Comparison of ENCODE assay signal across 7 mouse cellular contexts in the genomic region with DNA sequence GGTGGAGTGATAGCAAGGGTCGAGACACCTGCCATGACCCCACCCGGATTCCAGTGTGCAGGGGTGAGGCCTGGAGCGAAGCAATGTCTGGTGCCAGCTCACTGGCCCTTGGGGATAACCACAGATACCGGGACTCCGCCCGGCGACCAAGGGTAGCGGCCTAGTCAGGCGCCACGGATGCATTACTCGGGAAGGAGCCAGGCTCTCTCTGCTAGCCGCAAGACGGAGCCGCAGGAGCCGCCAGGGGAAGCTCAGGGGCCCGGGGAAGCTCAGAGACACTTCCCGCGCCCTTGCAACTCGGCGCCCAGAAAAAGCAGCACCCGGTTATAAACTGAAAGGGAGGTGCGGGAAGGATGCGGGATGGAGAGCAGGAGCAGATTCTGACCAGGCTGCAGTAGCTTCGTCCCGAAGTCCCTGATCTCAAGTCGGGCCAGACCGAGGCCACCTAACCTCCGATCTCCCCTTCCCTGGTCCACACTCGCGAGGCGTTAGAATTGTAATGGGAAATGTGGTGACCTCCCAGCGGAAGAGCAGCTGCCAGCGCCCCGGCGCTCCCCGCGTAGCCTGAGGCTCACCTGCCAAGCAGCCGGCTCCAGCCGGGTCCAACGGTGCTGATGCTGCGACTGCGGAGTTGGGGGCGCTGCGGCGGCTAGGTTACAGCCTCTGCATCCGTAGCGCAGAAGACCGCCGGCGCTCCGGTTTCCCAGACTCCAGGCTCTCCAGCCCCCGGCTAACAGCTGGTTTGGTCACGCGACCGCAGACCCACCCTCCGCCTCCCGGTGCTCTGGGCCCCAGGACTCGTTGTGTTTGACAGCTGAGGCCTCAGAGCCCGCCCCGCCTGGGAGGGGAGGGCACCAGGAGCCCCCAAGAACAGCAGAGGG. TPM values are rescaled to one million over a fixed set of nuclear protein-coding genes. Genes with fewer than 3 reads are reported as not detected.
A peak's percentile ranks its signal among the peaks of the same experiment; 100 is the strongest.
DNase-seq lines count a peak whose midpoint lies in the region; ATAC-seq lines count a peak whose summit lies in the region.

A gene (minus strand): TSS at position 825 of the 881 bp plus-strand sequence.

- peak; percentile 76 to 86 for DNase-seq in adrenal gland, postnatal 36 days
- peak; percentile 86 for DNase-seq in embryo, embryonic 10.5 days (ENCODE audit: low spot score)
- peak; percentile 60 for DNase-seq in gastrocnemius, postnatal 25 days
- DNase-seq in induced T-regulatory cell, adult 2 months (ENCODE audit: low read depth) = peak; percentile 3
- peak; percentile 77 to 88 for DNase-seq in left cerebral cortex, postnatal 10 days (ENCODE audit: extremely low spot score in 1 of 2, low spot score in 2 of 2)
- DNase-seq in right cerebral cortex, postnatal 4 days = peak; percentile 78

- ATAC-seq in megakaryocyte progenitor cell, adult 5-6 weeks (replicated peaks; ENCODE audit: poor library complexity) = peak; percentile 63

- intact Hi-C loops in left cerebral cortex, postnatal 10 days (cut with DNase I) = no loop called here

RNA-seq across cellular contexts. Expression of the gene that starts here (rescaled TPM):
- total RNA-seq in adrenal gland, postnatal 36 days (2021) = 10 to 100 TPM; 31.0 to 41.6 TPM
- 1 to 10 TPM; 3.3 to 4.2 TPM for total RNA-seq in gastrocnemius, postnatal 25 days (2021)
- total RNA-seq in left cerebral cortex, postnatal 10 days (2021) = 100 to 1,000 TPM; 198 to 206 TPM
- 0.05 TPM in 1 of 2 replicates, not detected in the other for total RNA-seq in megakaryocyte progenitor cell, adult 5-6 weeks (2015)
- total RNA-seq in megakaryocyte progenitor cell, adult 5-6 weeks (2017) = 0.95 TPM in 1 of 2 replicates, not detected in the other

Comparison
In these comparisons a context has a peak if more than half of its experiments do, and no peak if none do; other contexts are left out.
1. Peak in every context shown above with its lines: DNase-seq and ATAC-seq.
2. RNA of the gene that starts here (total RNA-seq): 198 to 206 TPM in left cerebral cortex, postnatal 10 days and 31.0 to 41.6 TPM in adrenal gland, postnatal 36 days; 3.3 to 4.2 TPM in gastrocnemius, postnatal 25 days and 0.05 to 0.95 TPM in megakaryocyte progenitor cell, adult 5-6 weeks; every median in the first group is over 4 times any median in the second.
3. RNA of the gene that starts here (total RNA-seq): 198 to 206 TPM in left cerebral cortex, postnatal 10 days; 31.0 to 41.6 TPM in adrenal gland, postnatal 36 days; every median in the first group is over 4 times any median in the second.
4. Peak in ATAC-seq in megakaryocyte progenitor cell, adult 5-6 weeks; RNA of the gene not detected or under 1 TPM.
5. DNase-seq: peak in every context shown above with its lines; median percentile 86 in embryo, embryonic 10.5 days; 82 in left cerebral cortex, postnatal 10 days; 81 in adrenal gland, postnatal 36 days; 78 in right cerebral cortex, postnatal 4 days; 60 in gastrocnemius, postnatal 25 days; 3 in induced T-regulatory cell, adult 2 months.